In the genomic region with DNA sequence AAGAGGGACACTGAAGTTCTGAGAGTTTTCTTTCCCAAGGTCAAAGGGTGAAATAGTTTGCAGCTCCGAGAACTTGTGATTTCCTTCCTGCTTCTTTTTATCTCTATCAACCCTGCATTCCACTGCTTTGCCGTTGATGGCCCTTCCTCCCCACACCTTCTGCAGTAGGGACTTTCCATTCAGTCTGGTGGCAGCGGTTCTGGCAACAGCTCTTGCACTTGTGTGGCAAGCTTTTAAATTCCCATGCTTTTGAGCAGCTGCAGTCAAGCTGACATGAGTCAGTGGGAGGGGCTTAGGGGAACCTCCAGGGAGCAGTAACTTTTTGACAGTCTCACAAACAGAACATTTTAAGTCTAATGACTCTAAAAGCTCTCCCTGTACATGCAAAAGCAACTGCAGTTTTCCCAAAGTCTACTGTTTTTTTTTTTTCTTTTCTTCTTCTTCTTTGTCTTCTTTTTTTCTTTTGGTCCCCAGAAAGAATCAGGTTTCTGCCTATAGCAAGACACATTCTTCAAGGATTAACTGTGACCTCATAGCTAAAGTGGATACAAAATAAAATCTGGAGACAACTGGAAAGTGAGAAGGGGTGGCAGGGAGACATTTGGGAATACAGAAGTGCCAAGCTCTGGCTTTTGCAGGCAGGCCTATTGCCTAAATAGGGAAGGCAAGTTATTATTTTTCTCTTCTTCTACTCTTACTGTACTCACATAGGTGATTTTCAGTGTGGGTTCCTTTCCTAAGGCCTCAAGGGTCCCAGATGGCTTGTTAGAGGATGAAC, we compare ENCODE assay signal across 8 mouse cellular contexts.
A peak's percentile ranks its signal among the peaks of the same experiment; 100 is the strongest.
DNase-seq lines count a peak whose midpoint lies in the region; ATAC-seq and TF ChIP-seq lines count a peak whose summit lies in the region.

No protein-coding gene starts in this region.

- H3K36me3 ChIP-seq in MEL (ENCODE audit: control insufficient read depth in 1 of 2, insufficient read depth in 2 of 2, low read length in 2 of 2) = peaks cover 0 to 3% of the 10 kb centered on the region in 2 experiments; a peak in 2 of 4 replicates
- no peaks in the 10 kb centered on the region for H3K36me3 ChIP-seq in heart, embryonic 11.5 days (ENCODE audit: control insufficient read depth, insufficient read depth, low read length)
- H3K36me3 ChIP-seq in stomach, postnatal 0 days (ENCODE audit: control insufficient read depth, insufficient read depth, low read length) = no peaks in the 10 kb centered on the region
- no peaks in the 10 kb centered on the region for H3K36me3 ChIP-seq in midbrain, postnatal 0 days (ENCODE audit: insufficient read depth, low read length)
- H3K36me3 ChIP-seq in forebrain, postnatal 0 days (ENCODE audit: insufficient read depth) = no peaks in the 10 kb centered on the region

- TF ChIP-seq POLR2A in MEL (IDR thresholded peaks at IDR 0.05; ENCODE audit: control insufficient read depth in 1 of 2, insufficient read depth in 1 of 2, low read depth in 1 of 2, low read length in 2 of 2, poor library complexity in 1 of 2) = no peak
- no peak for TF ChIP-seq POLR2A in brain, embryonic 14.5 days (IDR thresholded peaks at IDR 0.05; ENCODE audit: borderline replicate concordance, extremely low read depth, insufficient read depth, insufficient read length, poor library complexity, severe bottlenecking)

- no peak for TF ChIP-seq EP300 in MEL (IDR thresholded peaks at IDR 0.05; ENCODE audit: low read depth in 1 of 2, low read length in 2 of 2)
- TF ChIP-seq EP300 in stomach, postnatal 0 days (optimal IDR thresholded peaks at IDR 0.05) = no peak

- TF ChIP-seq CTCF in MEL (IDR thresholded peaks at IDR 0.05 in 2 of 3, conservative IDR thresholded peaks at IDR 0.05 in 1 of 3; ENCODE audit: control insufficient read depth in 1 of 3, insufficient read depth in 1 of 3, low read depth in 2 of 3, low read length in 3 of 3, poor library complexity in 1 of 3, severe bottlenecking in 1 of 3) = no peak
- no peak for TF ChIP-seq CTCF in brain, embryonic 14.5 days (IDR thresholded peaks at IDR 0.05; ENCODE audit: borderline replicate concordance, extremely low read depth, insufficient read depth, insufficient read length)
- no peak for TF ChIP-seq CTCF in stomach, postnatal 0 days (IDR thresholded peaks at IDR 0.05; ENCODE audit: low read depth)
- TF ChIP-seq CTCF in midbrain, postnatal 0 days (IDR thresholded peaks at IDR 0.05) = no peak
- TF ChIP-seq CTCF in forebrain, postnatal 0 days (IDR thresholded peaks at IDR 0.05; ENCODE audit: low read depth) = no peak

- peak overlapping the region; percentile 16 for H3K4me2 ChIP-seq in heart, embryonic 11.5 days
- H3K4me2 ChIP-seq in stomach, postnatal 0 days (replicated peaks; ENCODE audit: low read depth) = peak overlapping the region; percentile 21
- no peak overlapping the region for H3K4me2 ChIP-seq in midbrain, postnatal 0 days (ENCODE audit: low read depth, low read length, poor library complexity, severe bottlenecking)
- H3K4me2 ChIP-seq in forebrain, postnatal 0 days (ENCODE audit: low read depth) = no peak overlapping the region

- no peaks in the 10 kb centered on the region for H3K79me2 ChIP-seq in MEL (ENCODE audit: control insufficient read depth, insufficient read depth, low read length, poor library complexity)

- TF ChIP-seq RAD21 in MEL (IDR thresholded peaks at IDR 0.05; ENCODE audit: low read depth, low read length) = no peak

- no peaks in the 10 kb centered on the region; a peak in 1 of 4 replicates for H3K27me3 ChIP-seq in MEL (ENCODE audit: control insufficient read depth in 1 of 2, insufficient read depth in 2 of 2, low read length in 2 of 2)
- no peaks in the 10 kb centered on the region for H3K27me3 ChIP-seq in heart, embryonic 11.5 days (ENCODE audit: control insufficient read depth, insufficient read depth, low read length)
- H3K27me3 ChIP-seq in stomach, postnatal 0 days (ENCODE audit: control insufficient read depth, insufficient read depth, low read length) = no peaks in the 10 kb centered on the region
- H3K27me3 ChIP-seq in midbrain, postnatal 0 days (ENCODE audit: insufficient read depth, low read length) = no peaks in the 10 kb centered on the region
- H3K27me3 ChIP-seq in forebrain, postnatal 0 days (ENCODE audit: insufficient read depth, low read length) = no peaks in the 10 kb centered on the region

- ATAC-seq in heart, embryonic 11.5 days (replicated peaks; ENCODE audit: insufficient number of reproducible peaks, low FRiP score, low TSS enrichment) = peak; percentile 72
- no peak for ATAC-seq in stomach, postnatal 0 days (ENCODE audit: low FRiP score, low TSS enrichment)
- no peak for ATAC-seq in midbrain, postnatal 0 days (ENCODE audit: low FRiP score)
- no peak for ATAC-seq in forebrain, postnatal 0 days

- H3K4me3 ChIP-seq in MEL (ENCODE audit: control insufficient read depth in 1 of 2, insufficient read depth in 1 of 2, low read depth in 2 of 2, low read length in 2 of 2) = peak overlapping the region in 1 of 2 experiments; percentile 35; a peak in 2 of 4 replicates
- H3K4me3 ChIP-seq in heart, embryonic 11.5 days (ENCODE audit: low read depth, low read length) = no peak overlapping the region
- H3K4me3 ChIP-seq in stomach, postnatal 0 days (ENCODE audit: low read depth, low read length) = no peak overlapping the region
- H3K4me3 ChIP-seq in midbrain, postnatal 0 days (ENCODE audit: low read depth, low read length) = no peak overlapping the region
- no peak overlapping the region for H3K4me3 ChIP-seq in forebrain, postnatal 0 days (ENCODE audit: low read depth, low read length)

- no peak overlapping the region for H3K27ac ChIP-seq in MEL (ENCODE audit: control insufficient read depth, low read depth, low read length)
- peak overlapping the region; percentile 86 for H3K27ac ChIP-seq in heart, embryonic 11.5 days (ENCODE audit: low read depth, low read length)
- H3K27ac ChIP-seq in stomach, postnatal 0 days (replicated peaks) = 0 out of 2 replicates have a peak overlapping the region, but pooled peaks have one; percentile 40
- no peak overlapping the region for H3K27ac ChIP-seq in midbrain, postnatal 0 days (ENCODE audit: low read depth, low read length)
- no peak overlapping the region for H3K27ac ChIP-seq in forebrain, postnatal 0 days (ENCODE audit: low read depth, low read length)

- no peaks in the 10 kb centered on the region for H3K9me3 ChIP-seq in MEL (replicated peaks; ENCODE audit: insufficient read depth, low read length)
- no peaks in the 10 kb centered on the region for H3K9me3 ChIP-seq in heart, embryonic 11.5 days (replicated peaks; ENCODE audit: control insufficient read depth, low read length)
- H3K9me3 ChIP-seq in stomach, postnatal 0 days (ENCODE audit: control insufficient read depth, low read length) = no peaks in the 10 kb centered on the region
- H3K9me3 ChIP-seq in midbrain, postnatal 0 days (ENCODE audit: low read length) = no peaks in the 10 kb centered on the region
- H3K9me3 ChIP-seq in forebrain, postnatal 0 days (ENCODE audit: low read length) = no peaks in the 10 kb centered on the region

- no peak overlapping the region for H3K9ac ChIP-seq in MEL (ENCODE audit: control insufficient read depth, low read depth, low read length, poor library complexity, severe bottlenecking)
- H3K9ac ChIP-seq in heart, embryonic 11.5 days (ENCODE audit: low read depth, low read length) = no peak overlapping the region
- no peak overlapping the region for H3K9ac ChIP-seq in stomach, postnatal 0 days (ENCODE audit: low read length)
- no peak overlapping the region for H3K9ac ChIP-seq in midbrain, postnatal 0 days (replicated peaks; ENCODE audit: low read length, poor library complexity, severe bottlenecking)
- no peak overlapping the region for H3K9ac ChIP-seq in forebrain, postnatal 0 days

- H3K4me1 ChIP-seq in MEL (ENCODE audit: control insufficient read depth in 1 of 2, insufficient read depth in 2 of 2, low read length in 2 of 2) = peaks cover 0 to 4% of the 10 kb centered on the region in 2 experiments; a peak in 1 of 4 replicates
- peaks cover 15% of the 10 kb centered on the region for H3K4me1 ChIP-seq in heart, embryonic 11.5 days (ENCODE audit: control insufficient read depth, insufficient read depth, low read length)
- H3K4me1 ChIP-seq in stomach, postnatal 0 days (replicated peaks; ENCODE audit: control insufficient read depth, insufficient read depth) = no peaks in the 10 kb centered on the region
- no peaks in the 10 kb centered on the region for H3K4me1 ChIP-seq in midbrain, postnatal 0 days (ENCODE audit: insufficient read depth, low read length)
- H3K4me1 ChIP-seq in forebrain, postnatal 0 days (ENCODE audit: insufficient read depth) = no peaks in the 10 kb centered on the region

- peak; percentile 42 for DNase-seq in MEL (ENCODE audit: low read depth, low spot score)
- DNase-seq in brain, embryonic 14.5 days (ENCODE audit: low read depth) = peak; percentile 33
- peak; percentile 71 to 73 for DNase-seq in kidney, postnatal 36 days
- peak; percentile 26 for DNase-seq in stomach, postnatal 0 days (ENCODE audit: low spot score)
- no peak for DNase-seq in midbrain, postnatal 0 days (ENCODE audit: low spot score)
- no peak for DNase-seq in forebrain, postnatal 0 days
- DNase-seq in thymus, postnatal 25 days = no peak

- 0% methylated on average over 3 of the region's 3 CpGs for WGBS in heart, embryonic 11.5 days (ENCODE audit: insufficient replicate concordance)
- WGBS in stomach, postnatal 0 days = 8% methylated on average over 3 of the region's 3 CpGs
- WGBS in midbrain, postnatal 0 days = 19% methylated on average over 3 of the region's 3 CpGs
- 14% methylated on average over 3 of the region's 3 CpGs for WGBS in forebrain, postnatal 0 days

TF ChIP-seq in MEL, 35 proteins besides CTCF, POLR2A, EP300 and RAD21:
- TF ChIP-seq SIN3A (IDR thresholded peaks at IDR 0.05; ENCODE audit: low read length) = no peak
- TF ChIP-seq POLR2AphosphoS5 (IDR thresholded peaks at IDR 0.05; ENCODE audit: borderline replicate concordance, low read depth, low read length) = no peak
- TF ChIP-seq ETS1 (IDR thresholded peaks at IDR 0.05; ENCODE audit: low read depth, low read length) = no peak
- TF ChIP-seq MAFK (IDR thresholded peaks at IDR 0.05; ENCODE audit: borderline replicate concordance, low read depth, low read length) = no peak
- no peak for TF ChIP-seq USF2 (IDR thresholded peaks at IDR 0.05; ENCODE audit: borderline replicate concordance in 1 of 2, insufficient read depth in 1 of 2, low read depth in 1 of 2, low read length in 2 of 2)
- TF ChIP-seq MEF2A (IDR thresholded peaks at IDR 0.05; ENCODE audit: extremely low read depth, insufficient replicate concordance, low read depth, low read length, poor library complexity, severe bottlenecking) = no peak
- no peak for TF ChIP-seq MAZ (IDR thresholded peaks at IDR 0.05; ENCODE audit: low read depth, low read length)

Comparison
In these comparisons a context has a peak if more than half of its experiments do, and no peak if none do; other contexts are left out.
1. DNase-seq: peak in MEL (single experiment), brain, embryonic 14.5 days (single experiment), kidney, postnatal 36 days (2 of 2) and stomach, postnatal 0 days (single experiment); none in midbrain, postnatal 0 days (single experiment), forebrain, postnatal 0 days (single experiment) and thymus, postnatal 25 days (single experiment).
2. H3K27ac ChIP-seq: peak in heart, embryonic 11.5 days (single experiment) and stomach, postnatal 0 days (single experiment); none in MEL (single experiment), midbrain, postnatal 0 days (single experiment) and forebrain, postnatal 0 days (single experiment).
3. H3K4me2 ChIP-seq: peak in heart, embryonic 11.5 days (single experiment) and stomach, postnatal 0 days (single experiment); none in midbrain, postnatal 0 days (single experiment) and forebrain, postnatal 0 days (single experiment).